Mouse (Mus musculus) neural tube, embryonic 13.5 days (tissue): ENCODE data around the gene Sms. TPM values are rescaled to one million over a fixed set of nuclear protein-coding genes. Genes with fewer than 3 reads are reported as not detected.

Experiments
- ATAC-seq: fragments of 200-750 bp; cut with Nextera tagmentation; 2 replicates; pipeline ENCODE4 v1.8.0; 2017; ENCODE audit warnings: low read depth, mild to moderate bottlenecking, moderate TSS enrichment, moderate library complexity
- H3K27ac ChIP-seq: fragments of 300-500 bp; sonication (generic); replicated peaks from 2 replicates; pipeline ENCODE4 v1.5.1; 2015; ENCODE audit warnings: moderate library complexity, mild to moderate bottlenecking, inconsistent platforms
- H3K27me3 ChIP-seq: fragments of 300-500 bp; sonication (generic); 2 replicates; pipeline ENCODE4 v1.6.1; 2015; ENCODE audit warnings: mild to moderate bottlenecking, inconsistent platforms
- H3K36me3 ChIP-seq: fragments of 300-500 bp; sonication (generic); 2 replicates; pipeline ENCODE4 v1.6.1; 2015; ENCODE audit warnings: mild to moderate bottlenecking, inconsistent platforms
- H3K4me1 ChIP-seq: fragments of 300-500 bp; sonication (generic); replicated peaks from 2 replicates; pipeline ENCODE4 v1.6.1; 2015; ENCODE audit warnings: inconsistent platforms
- H3K4me2 ChIP-seq: fragments of 300-500 bp; sonication (generic); 2 replicates; pipeline ENCODE4 v1.6.1; 2015; ENCODE audit warnings: inconsistent platforms, mild to moderate bottlenecking, moderate library complexity
- H3K4me3 ChIP-seq: fragments of 300-500 bp; sonication (generic); 2 replicates; pipeline ENCODE4 v1.5.1; 2015; ENCODE audit warnings: mild to moderate bottlenecking, inconsistent platforms
- H3K9ac ChIP-seq: fragments of 300-500 bp; sonication (generic); 2 replicates; pipeline ENCODE4 v1.6.1; 2015; ENCODE audit warnings: moderate library complexity, mild to moderate bottlenecking, inconsistent platforms
- H3K9me3 ChIP-seq: fragments of 300-500 bp; sonication (generic); 2 replicates; pipeline ENCODE4 v1.6.1; 2016; ENCODE audit warnings: inconsistent platforms
- WGBS: fragments of 180-500 bp; shearing (Covaris S2); methylation state at CpG from one replicate; pipeline ENCODE4 v1.1.7; 2015; 5-methylcytosine and 5-hydroxymethylcytosine counted together
- polyA plus RNA-seq: library from polyadenylated mRNA; unstranded; fragments of >200 nt; fragmentation: Nextera tagmentation; extraction: Ambion mirVana; gene quantifications from 2 replicates; pipeline ENCODE4 v1.2.1, GENCODE M21; 2015

Gene Sms
- polyA plus RNA-seq, 1 experiment from 2014 or later, result 125 TPM

- no peaks in the 10 kb centered on the region for H3K27me3 ChIP-seq
- H3K36me3 ChIP-seq, result no peaks in the 10 kb centered on the region
- no peaks in the 10 kb centered on the region for H3K4me1 ChIP-seq
- ATAC-seq, result no peak
- no peak overlapping the region for H3K4me2 ChIP-seq
- WGBS, result 86% methylated on average over 2 of the region's 2 CpGs
- H3K9me3 ChIP-seq, result no peaks in the 10 kb centered on the region
- H3K9ac ChIP-seq, result no peak overlapping the region
- H3K27ac ChIP-seq, result no peak overlapping the region
- no peak overlapping the region for H3K4me3 ChIP-seq
These were observed 10.2 kb downstream of the Sms start for GRCm38 (mm10) chrX:157481860-157482259.

GRCm38 (mm10) chrX:157477328-157477727, 14.8 kb downstream of the Sms start:
- no peak overlapping the region for H3K9ac ChIP-seq
- H3K9me3 ChIP-seq, result no peaks in the 10 kb centered on the region
- no peak overlapping the region for H3K4me2 ChIP-seq
- WGBS, result 45% methylated on average over 3 of the region's 3 CpGs
- H3K4me3 ChIP-seq, result no peak overlapping the region
- H3K27ac ChIP-seq, result no peak overlapping the region
- H3K4me1 ChIP-seq, result no peaks in the 10 kb centered on the region
- no peaks in the 10 kb centered on the region for H3K27me3 ChIP-seq
- no peaks in the 10 kb centered on the region for H3K36me3 ChIP-seq
- no peak for ATAC-seq

- no peak overlapping the region for H3K4me3 ChIP-seq
- H3K9me3 ChIP-seq, result no peaks in the 10 kb centered on the region
- H3K27me3 ChIP-seq, result no peaks in the 10 kb centered on the region
- no peak overlapping the region for H3K9ac ChIP-seq
- H3K4me1 ChIP-seq, result no peaks in the 10 kb centered on the region
- H3K27ac ChIP-seq, result no peak overlapping the region
- ATAC-seq, result no peak
- no peaks in the 10 kb centered on the region for H3K36me3 ChIP-seq
- 90% methylated on average over 4 of the region's 4 CpGs for WGBS
- H3K4me2 ChIP-seq, result no peak overlapping the region
These were observed 15.8 kb downstream of the Sms start for GRCm38 (mm10) chrX:157476153-157476810.

- no peak overlapping the region for H3K4me3 ChIP-seq
- no peak for ATAC-seq
- no peak overlapping the region for H3K27ac ChIP-seq
- H3K4me2 ChIP-seq, result no peak overlapping the region
- H3K9me3 ChIP-seq, result no peaks in the 10 kb centered on the region
- H3K4me1 ChIP-seq, result no peaks in the 10 kb centered on the region
- WGBS, result 87% methylated on average over 8 of the region's 8 CpGs
- H3K36me3 ChIP-seq, result 0 out of 2 replicates have a peak, but pooled peaks cover 4% of the 10 kb centered on the region
- no peaks in the 10 kb centered on the region for H3K27me3 ChIP-seq
- no peak overlapping the region for H3K9ac ChIP-seq
These were observed 20.1 kb downstream of the Sms start for GRCm38 (mm10) chrX:157471711-157472660.

- H3K27me3 ChIP-seq, result no peaks in the 10 kb centered on the region
- no peaks in the 10 kb centered on the region for H3K9me3 ChIP-seq
- no peak for ATAC-seq
- no peak overlapping the region for H3K4me3 ChIP-seq
- H3K36me3 ChIP-seq, result 0 out of 2 replicates have a peak, but pooled peaks cover 12% of the 10 kb centered on the region
- no peak overlapping the region for H3K27ac ChIP-seq
- no peak overlapping the region for H3K4me2 ChIP-seq
- H3K9ac ChIP-seq, result no peak overlapping the region
- 74% methylated on average over 3 of the region's 3 CpGs for WGBS
- no peaks in the 10 kb centered on the region for H3K4me1 ChIP-seq
These were observed 23.3 kb downstream of the Sms start for GRCm38 (mm10) chrX:157468795-157469194.

GRCm38 (mm10) chrX:157468055-157468454, 24.0 kb downstream of the Sms start:
- Histone ChIP-seq H3K27me3 (no peaks in the 10 kb centered on the region), H3K27ac (no peak overlapping the region), H3K4me3 (no peak overlapping the region), H3K36me3 (0 out of 2 replicates have a peak, but pooled peaks cover 12% of the 10 kb centered on the region), H3K4me1 (no peaks in the 10 kb centered on the region), H3K9ac (no peak overlapping the region), H3K4me2 (no peak overlapping the region), H3K9me3 (no peaks in the 10 kb centered on the region)
- 82% methylated on average over 2 of the region's 2 CpGs for WGBS
- no peak for ATAC-seq

GRCm38 (mm10) chrX:157465949-157466348, 26.1 kb downstream of the Sms start:
- no peaks in the 10 kb centered on the region for H3K27me3 ChIP-seq
- whole genome bisulfite sequencing, result 84% methylated on average over 1 of the region's 1 CpGs
- H3K27ac ChIP-seq, result no peak overlapping the region
- no peak for ATAC-seq
- H3K36me3 ChIP-seq, result 0 out of 2 replicates have a peak, but pooled peaks cover 14% of the 10 kb centered on the region
- H3K4me2 ChIP-seq, result no peak overlapping the region
- no peak overlapping the region for H3K4me3 ChIP-seq
- no peaks in the 10 kb centered on the region for H3K9me3 ChIP-seq
- no peak overlapping the region for H3K9ac ChIP-seq
- H3K4me1 ChIP-seq, result no peaks in the 10 kb centered on the region

- H3K4me2 ChIP-seq, result no peak overlapping the region
- H3K4me1 ChIP-seq, result no peaks in the 10 kb centered on the region
- no peak overlapping the region for H3K4me3 ChIP-seq
- H3K9me3 ChIP-seq, result no peaks in the 10 kb centered on the region
- 78% methylated on average over 3 of the region's 3 CpGs for WGBS
- H3K27ac ChIP-seq, result no peak overlapping the region
- H3K27me3 ChIP-seq, result no peaks in the 10 kb centered on the region
- no peak overlapping the region for H3K9ac ChIP-seq
- ATAC-seq, result no peak
- H3K36me3 ChIP-seq, result 0 out of 2 replicates have a peak, but pooled peaks cover 10% of the 10 kb centered on the region
These were observed 29.4 kb downstream of the Sms start for GRCm38 (mm10) chrX:157462716-157463115.

- H3K27ac ChIP-seq, result no peak overlapping the region
- no peaks in the 10 kb centered on the region for H3K9me3 ChIP-seq
- no peak for ATAC-seq
- H3K36me3 ChIP-seq, result no peaks in the 10 kb centered on the region
- H3K4me3 ChIP-seq, result no peak overlapping the region
- WGBS, result 61% methylated on average over 1 of the region's 1 CpGs
- H3K4me2 ChIP-seq, result no peak overlapping the region
- H3K9ac ChIP-seq, result no peak overlapping the region
- no peaks in the 10 kb centered on the region for H3K27me3 ChIP-seq
- no peaks in the 10 kb centered on the region for H3K4me1 ChIP-seq
These were observed 37.7 kb downstream of the Sms start for GRCm38 (mm10) chrX:157454430-157454829.

GRCm38 (mm10) chrX:157449000-157449399, 43.1 kb downstream of the Sms start:
- Histone ChIP-seq H3K4me1 (no peaks in the 10 kb centered on the region), H3K9me3 (no peaks in the 10 kb centered on the region), H3K4me3 (no peak overlapping the region), H3K4me2 (no peak overlapping the region), H3K27ac (no peak overlapping the region), H3K9ac (no peak overlapping the region), H3K36me3 (no peaks in the 10 kb centered on the region), H3K27me3 (no peaks in the 10 kb centered on the region)
- WGBS, result 87% methylated on average over 1 of the region's 1 CpGs
- no peak for ATAC-seq

- 0 out of 2 replicates have a peak, but pooled peaks cover 7% of the 10 kb centered on the region for H3K36me3 ChIP-seq
- no peak overlapping the region for H3K4me2 ChIP-seq
- H3K27ac ChIP-seq, result no peak overlapping the region
- no peaks in the 10 kb centered on the region for H3K9me3 ChIP-seq
- no peak overlapping the region for H3K4me3 ChIP-seq
- ATAC-seq, result no peak
- no peaks in the 10 kb centered on the region for H3K27me3 ChIP-seq
- no peaks in the 10 kb centered on the region for H3K4me1 ChIP-seq
- WGBS, result 74% methylated on average over 6 of the region's 6 CpGs
- no peak overlapping the region for H3K9ac ChIP-seq
These were observed 44.7 kb downstream of the Sms start for GRCm38 (mm10) chrX:157447431-157447830.

- H3K4me3 ChIP-seq, result no peak overlapping the region
- H3K9ac ChIP-seq, result no peak overlapping the region
- no peaks in the 10 kb centered on the region for H3K4me1 ChIP-seq
- ATAC-seq, result no peak
- no peaks in the 10 kb centered on the region for H3K9me3 ChIP-seq
- H3K27ac ChIP-seq, result no peak overlapping the region
- 72% methylated on average over 1 of the region's 1 CpGs for WGBS
- no peaks in the 10 kb centered on the region for H3K27me3 ChIP-seq
- no peak overlapping the region for H3K4me2 ChIP-seq
- no peaks in the 10 kb centered on the region for H3K36me3 ChIP-seq
These were observed 57.3 kb downstream of the Sms start for GRCm38 (mm10) chrX:157434768-157435167.
